Mouse (Mus musculus) adrenal gland, postnatal 36 days (tissue): ENCODE results near the gene Pramef25. TPM values are rescaled to one million over a fixed set of nuclear protein-coding genes. Genes with fewer than 3 reads are reported as not detected.
"Not testable (repeated sequence)": the region's sequence is repeated elsewhere in the genome, so short reads cannot be mapped to it uniquely, and the experiment has no call there.

Source experiments
- DNase-seq, 2 experiments: peaks; one replicate each; pipeline ENCODE4 v3.0.0; 2021; ENCODE audit warnings: mixed read lengths in 1 of 2
- long read RNA-seq, 2 experiments: library from polyadenylated mRNA; stranded (forward); transcript quantifications; one replicate each; pipeline ENCODE4 v2.0.0; 2021; ENCODE audit warnings: borderline sequencing depth in 2 of 2
- total RNA-seq, 2 experiments: library from RNA; stranded (reverse); gene quantifications; 2 replicates each; pipeline ENCODE4 v1.2.3; 2021

The Pramef25 gene
- total RNA-seq: not detected
- long read RNA-seq, experiment 1: 0 reads
- long read RNA-seq, experiment 2: 0 reads

DNA sequence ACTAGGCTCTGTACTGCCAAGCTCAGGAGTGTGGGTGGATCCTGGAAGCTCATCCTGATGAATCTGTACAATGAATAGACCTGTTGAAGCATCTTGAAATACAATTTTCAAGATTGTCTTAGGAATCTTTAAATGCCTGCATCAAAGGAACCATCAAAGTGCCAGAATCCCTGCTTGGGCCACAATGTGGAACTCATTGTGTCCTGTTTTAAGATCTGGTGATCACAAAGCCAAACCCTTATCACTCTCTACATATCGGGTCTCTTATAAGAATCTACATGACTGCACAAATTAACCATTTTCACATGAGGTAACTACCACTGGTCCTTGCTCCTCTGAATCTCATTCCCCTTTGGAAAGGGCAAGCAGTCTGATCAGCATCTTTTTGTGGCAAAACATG is at the start of gene Pramef25:
Gene Pramef25, minus strand, starts transcription at position 101 of the 400 bp plus-strand sequence.
- DNase-seq: not testable (repeated sequence)

DNA sequence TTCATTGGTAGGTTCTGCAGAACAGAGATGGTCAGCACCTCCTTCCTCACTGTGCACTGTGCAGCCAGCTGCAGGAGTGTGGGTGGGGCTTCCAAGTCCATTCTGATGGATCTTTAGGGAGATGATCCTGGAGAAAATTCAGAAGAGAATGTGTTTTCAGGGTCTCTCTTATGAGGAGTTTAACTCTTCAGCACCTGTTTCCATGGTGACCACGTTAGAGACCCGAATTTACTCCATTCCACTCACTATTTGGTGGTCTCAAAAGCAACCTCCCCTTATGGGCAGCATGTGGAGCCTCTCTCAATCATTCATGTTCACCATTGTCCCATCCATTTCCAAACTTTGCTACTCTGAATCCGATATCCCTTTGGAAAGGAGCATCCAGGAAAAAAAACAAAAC is 43.5 kb upstream of the Pramef25 start, which contains the start of gene Pramef17:
Gene Pramef17, minus strand, starts transcription at position 101 of the 400 bp plus-strand sequence.
- not testable (repeated sequence) for DNase-seq

GRCm38 (mm10) chr4:143988126-143988525 is 37.3 kb upstream of the Pramef25 start:
- DNase-seq: peak; percentile 10 to 15

DNA sequence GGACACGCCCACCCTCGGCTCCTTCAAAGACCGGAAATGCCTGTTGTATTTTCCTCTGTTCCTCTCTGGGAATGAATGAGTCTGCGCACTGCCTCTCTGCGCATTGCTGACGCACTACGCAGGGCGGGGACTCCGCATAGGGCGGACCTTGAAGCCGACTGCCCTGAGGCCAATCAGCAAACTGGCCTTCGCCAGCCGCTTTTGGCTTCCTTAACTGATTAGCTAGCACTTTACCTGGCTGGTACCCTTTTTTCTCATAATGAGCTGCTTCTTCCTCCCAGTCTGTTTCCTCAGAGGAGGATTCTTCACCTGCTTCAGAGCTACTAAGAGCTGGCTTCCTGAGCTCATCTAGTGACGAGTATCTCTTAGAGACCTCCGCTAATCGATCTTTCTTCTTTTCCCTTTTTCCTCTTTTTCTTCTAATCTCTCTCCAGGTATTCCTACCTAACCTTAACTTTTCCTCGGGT is 36.7 kb upstream of the Pramef25 start:
- DNase-seq: not testable (repeated sequence)

GRCm38 (mm10) chr4:143985733-143986132 is 34.9 kb upstream of the Pramef25 start:
- DNase-seq: peak in 1 of 2 experiments; percentile 3

DNA sequence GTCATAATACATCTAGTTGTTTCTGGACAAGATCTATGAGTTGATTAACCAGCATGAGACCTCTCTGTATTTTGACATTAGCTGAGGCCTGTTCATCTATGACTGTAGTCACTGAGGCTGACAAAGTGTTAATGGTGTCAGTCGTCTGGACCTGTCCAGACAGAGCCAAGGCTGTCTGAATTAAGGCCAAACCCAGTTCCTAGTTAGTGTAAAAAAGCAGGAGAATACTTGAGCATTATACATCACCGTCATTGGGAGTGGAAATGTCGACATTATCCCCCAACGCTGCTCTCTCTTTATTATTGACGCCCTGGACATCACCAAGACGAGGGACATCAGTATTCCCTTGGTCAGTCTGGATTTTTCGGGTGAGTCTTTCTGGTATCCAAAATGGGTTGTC is 34.3 kb upstream of the Pramef25 start:
- DNase-seq: not testable (repeated sequence)

DNA sequence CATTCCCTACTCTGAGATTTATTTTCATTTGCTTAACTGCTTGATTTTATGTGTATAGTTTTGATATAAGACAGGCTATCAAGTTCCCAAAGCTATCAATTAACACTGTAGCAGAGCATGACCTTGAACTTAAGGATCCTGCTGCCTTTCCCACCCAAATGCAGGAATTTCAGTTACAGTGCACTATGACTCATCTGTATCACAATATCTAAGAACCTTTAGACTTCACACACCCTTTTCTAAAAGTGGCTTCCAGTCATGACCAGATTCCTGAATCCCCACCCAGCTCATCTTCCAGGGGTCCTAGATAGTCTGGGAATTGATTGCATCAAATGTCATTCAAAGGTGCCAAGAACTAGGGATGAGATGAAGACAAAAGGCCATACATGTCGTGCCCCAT is 32.6 kb upstream of the Pramef25 start:
- DNase-seq: not testable (repeated sequence)

DNA sequence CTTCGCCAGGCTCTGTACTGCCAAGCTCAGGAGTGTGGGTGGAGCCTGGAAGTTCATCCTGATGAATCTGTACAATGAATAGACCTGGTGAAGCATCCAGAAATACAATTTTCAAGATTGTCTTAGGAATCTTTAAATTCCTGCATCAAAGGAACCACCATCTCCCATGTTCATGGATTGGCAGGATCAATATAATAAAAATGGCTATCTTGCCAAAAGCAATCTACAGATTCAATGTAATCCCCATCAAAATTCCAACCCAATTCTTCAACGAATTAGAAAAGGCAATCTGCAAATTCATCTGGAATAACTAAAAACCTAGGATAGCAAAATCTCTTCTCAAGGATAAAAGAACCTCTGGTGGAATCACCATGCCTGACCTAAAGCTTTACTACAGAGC is 16.0 kb upstream of the Pramef25 start, which contains the start of gene Gm13101:
Gene Gm13101, minus strand, starts transcription at position 101 of the 400 bp plus-strand sequence.
- DNase-seq: not testable (repeated sequence)

DNA sequence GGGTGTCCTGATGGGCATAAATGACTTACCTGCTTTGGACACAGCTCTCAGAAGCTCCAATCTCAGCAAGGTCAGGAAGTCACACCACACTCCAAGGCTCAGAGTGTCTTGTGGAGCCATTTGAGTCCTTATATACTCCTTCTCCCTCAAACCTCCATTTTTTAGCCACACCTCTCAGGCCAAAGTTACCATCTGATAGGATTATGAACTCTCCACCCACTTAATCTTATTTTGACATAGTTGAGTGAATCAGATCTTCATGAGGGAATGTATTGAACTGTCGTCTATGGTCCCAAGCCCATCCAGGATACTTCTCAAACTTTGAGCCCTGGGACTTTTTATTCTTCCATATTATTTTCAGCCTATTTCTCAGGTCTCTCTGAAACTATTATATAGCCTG is 50.5 kb downstream of the Pramef25 start, which contains the start of gene Pramef6:
Gene Pramef6, minus strand, starts transcription at position 101 of the 400 bp plus-strand sequence.
- not testable (repeated sequence) for DNase-seq

Other genes with a start within 250 kb of the Pramef25 start
- gene Gm13089, start 248.3 kb downstream of the Pramef25 start, total RNA-seq: not detected
- not detected for gene Gm13078, start 231.6 kb downstream of the Pramef25 start, total RNA-seq
- gene Gm13023, start 161.7 kb downstream of the Pramef25 start, total RNA-seq: not detected
- gene Gm13084, start 134.9 kb downstream of the Pramef25 start, total RNA-seq: not detected
- gene Gm13103, start 104.5 kb downstream of the Pramef25 start, total RNA-seq: not detected
- not detected for gene Pramef6, start 50.6 kb downstream of the Pramef25 start, total RNA-seq
- not detected for gene Gm13101, start 15.9 kb upstream of the Pramef25 start, total RNA-seq
- not detected for gene Pramef17, start 43.4 kb upstream of the Pramef25 start, total RNA-seq
- gene Pramel4, start 108.1 kb upstream of the Pramef25 start, total RNA-seq: not detected
- gene Gm13102, start 155.5 kb upstream of the Pramef25 start, total RNA-seq: not detected
- gene Oog3, start 211.6 kb upstream of the Pramef25 start, total RNA-seq: not detected
- not detected for gene Oog2, start 239.7 kb upstream of the Pramef25 start, total RNA-seq